Mouse (Mus musculus) adrenal gland, postnatal 10 days (tissue): ENCODE measurements at regions not wholly inside any gene's neighbourhood (a gene's known extent, or its start where the extent isn't known, plus 50 kb on each side); places are given as distances from the start of the nearest gene placed in this dataset.

Experiments used
- DNase-seq: peaks from one replicate; pipeline ENCODE4 v3.0.0; 2021; ENCODE audit warnings: mixed read lengths

DNA sequence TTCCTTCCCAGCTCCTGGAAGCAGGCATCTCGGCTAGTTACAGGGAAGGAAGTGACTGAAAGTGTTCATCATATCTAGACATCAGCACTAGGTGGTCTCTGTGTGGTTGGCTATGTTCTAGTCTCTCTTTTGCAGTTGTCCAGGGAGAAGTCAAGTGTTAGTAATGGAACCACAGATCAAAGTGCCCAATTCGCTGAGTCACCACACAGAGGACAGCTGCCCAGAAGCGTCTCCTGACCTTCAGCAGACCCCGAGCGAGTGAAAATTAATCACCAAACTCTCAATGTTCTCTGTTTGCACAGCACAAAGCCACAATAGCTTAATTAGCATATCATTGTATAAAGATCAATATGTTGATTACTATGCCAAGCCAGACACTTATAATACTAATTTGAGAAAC, 151.6 kb upstream of the Ncam1 start:
- peak; percentile 36 for DNase-seq

DNA sequence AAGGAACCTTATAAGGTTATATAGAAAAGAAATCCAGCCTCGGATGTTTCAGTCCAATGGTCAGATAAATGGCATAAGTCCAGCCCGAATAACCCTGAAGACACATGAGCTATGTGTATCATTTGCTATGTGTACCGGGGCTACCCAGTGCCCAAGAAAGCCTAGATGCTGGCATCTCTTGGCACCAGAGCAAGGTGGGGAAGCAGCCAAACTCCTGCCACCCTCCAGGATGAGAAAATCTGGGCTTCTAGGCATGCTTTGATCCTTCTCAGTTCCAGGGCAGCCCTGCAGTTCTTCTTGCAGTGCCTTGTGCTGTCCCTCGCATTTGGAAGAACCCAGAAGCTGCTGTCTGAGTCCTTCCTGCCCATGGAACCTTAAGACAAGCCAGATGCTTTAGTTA, 149.8 kb upstream of the Ncam1 start:
- no peak for DNase-seq

DNA sequence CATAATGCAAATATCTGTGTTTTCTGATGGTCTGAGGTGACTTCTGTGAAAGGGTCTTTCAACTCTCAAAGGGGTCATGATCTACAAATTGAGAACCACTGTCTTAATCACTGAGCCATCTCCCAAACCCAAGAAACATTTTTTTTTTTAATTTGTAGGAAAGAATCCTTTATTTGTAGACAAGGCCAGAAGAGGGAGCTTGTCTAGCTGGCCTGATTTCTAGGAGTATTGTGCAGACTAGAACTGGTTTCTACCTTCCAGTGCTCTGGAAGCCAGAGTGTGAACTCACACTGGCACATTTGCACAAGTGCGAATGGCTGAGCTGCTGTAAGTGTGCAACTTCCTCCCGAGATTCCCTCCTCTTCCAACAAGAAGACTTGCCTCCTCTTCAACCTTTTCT, 148.1 kb upstream of the Ncam1 start:
- DNase-seq: no peak

DNA sequence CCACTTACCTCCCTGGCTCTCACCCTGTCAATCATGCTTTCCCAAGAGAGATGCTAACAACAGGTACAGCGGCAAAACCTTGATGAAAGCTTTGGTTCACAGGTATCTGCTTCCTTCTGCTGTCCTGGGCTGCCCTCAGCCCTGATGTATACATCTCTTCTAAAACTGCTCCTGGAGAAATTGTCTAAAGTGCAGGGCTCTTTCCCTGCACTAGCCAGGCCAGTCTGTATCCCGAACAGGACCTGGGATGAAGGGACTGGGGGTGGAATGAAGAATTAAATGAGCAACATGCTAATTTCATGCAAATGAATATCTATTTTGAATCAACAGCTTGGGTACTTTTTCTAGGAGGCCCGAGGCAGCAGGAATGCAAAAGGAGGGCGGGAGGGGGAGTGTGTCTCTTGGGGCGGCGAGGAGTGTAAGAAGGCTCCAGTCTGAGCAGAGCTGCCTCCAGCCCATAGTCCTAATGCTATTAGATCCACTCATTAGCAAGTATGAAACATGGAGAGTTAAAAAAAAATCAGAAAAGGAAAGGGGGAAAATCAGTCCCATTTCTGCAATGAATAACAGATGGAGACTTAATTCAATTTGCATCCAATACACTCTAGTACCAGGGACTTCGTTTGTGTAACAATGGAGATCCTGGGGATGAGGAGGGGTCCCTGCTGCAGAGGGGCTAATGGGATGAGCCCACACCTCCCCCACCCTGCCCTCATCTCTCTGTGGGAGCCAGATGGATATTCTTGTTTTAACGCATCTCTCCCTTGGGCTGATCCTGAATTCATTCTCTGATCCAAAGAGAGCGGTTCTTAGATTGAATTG, 137.0 kb upstream of the Ncam1 start:
- DNase-seq: no peak

DNA sequence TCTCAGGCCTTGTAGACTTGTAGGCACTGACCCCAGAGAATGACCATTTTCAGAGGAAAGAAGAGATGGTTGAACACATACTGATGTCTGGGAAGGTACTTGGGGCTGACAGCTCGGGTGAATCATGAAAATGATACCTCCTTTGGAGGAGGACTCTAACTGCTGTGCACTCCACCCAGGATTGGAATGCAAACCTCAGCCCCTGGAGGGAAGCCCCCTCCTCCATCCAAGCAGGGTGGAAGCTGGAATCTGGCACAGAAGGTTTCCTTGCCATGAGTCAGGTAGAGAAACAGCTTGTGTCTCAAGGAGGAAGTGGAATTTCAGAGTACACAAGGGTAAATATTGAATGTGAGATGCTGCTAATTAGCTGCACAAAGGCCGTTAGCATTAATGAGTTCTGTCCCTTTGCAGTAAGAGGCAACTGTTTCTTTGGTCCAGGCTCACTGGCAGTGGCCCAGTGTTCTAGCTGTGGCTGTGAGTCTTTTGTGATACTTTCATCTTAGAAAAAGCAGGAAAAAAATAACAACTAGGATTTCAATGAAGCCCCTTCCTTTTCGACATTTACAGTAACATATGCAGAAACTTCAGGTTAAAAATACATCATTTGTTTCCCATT, 129.4 kb upstream of the Ncam1 start:
- DNase-seq: no peak

DNA sequence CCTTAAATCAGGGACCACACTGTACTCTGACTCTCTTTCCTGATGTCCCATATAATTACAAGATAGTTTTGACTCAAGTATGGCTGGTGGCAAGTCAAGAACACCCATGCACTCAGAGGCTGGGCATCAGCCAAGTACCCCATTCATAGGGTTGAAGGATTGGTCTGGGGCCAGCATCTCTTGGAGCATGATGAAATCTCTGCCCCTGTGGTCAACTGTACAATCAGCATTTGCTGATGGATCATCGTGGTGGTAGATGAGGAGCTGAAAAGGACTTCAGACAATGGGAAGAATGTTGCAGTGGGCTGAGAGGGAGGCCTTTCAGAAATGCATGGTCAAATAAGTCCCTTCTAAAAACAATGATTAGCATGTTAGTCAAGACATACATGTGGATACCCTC, 128.6 kb upstream of the Ncam1 start:
- no peak for DNase-seq

DNA sequence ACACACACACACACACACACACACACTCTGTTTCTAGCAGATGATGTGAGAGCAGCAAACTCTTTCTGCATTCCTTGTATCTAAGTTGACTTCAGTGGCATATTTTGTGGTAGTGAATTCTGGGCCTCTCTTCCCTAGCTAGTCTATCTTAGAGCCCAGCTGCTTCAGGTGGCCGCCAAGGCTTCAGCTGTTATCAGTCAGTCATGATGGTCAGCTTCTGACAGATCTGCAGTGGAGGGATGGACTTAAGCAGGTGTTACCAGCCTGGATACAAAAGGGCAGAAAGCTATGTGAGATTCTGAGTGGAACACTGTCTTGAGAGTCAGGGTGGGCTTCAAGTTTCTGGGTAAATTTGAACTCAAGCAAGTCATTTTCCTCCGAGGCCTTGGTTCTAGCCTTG, 127.1 kb upstream of the Ncam1 start:
- no peak for DNase-seq

DNA sequence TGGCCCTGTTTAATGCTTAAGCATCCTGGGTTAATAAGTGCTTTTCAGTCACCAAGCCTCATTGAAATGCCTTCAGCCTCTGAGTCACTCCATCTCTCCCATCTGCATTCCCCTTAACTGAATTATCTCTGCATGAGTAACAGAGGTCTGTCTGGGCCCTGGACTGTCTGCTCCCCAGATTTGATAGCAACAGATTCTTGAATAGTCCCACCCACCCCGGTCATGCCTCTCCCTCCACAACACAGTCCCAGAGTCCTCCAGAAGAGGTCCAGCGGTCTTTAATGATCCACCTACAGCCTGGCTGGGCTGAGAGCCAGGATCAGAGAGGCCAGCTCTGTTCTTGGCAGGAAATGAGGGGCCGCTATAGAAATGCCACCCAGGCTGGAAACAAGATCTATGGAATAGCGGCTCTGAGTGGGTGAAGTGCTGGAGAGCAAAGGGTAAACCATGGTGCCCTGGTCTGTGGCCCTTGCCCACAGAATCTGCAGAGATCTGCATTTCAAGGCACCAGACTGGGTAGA, 125.3 kb upstream of the Ncam1 start:
- peak; percentile 22 for DNase-seq

DNA sequence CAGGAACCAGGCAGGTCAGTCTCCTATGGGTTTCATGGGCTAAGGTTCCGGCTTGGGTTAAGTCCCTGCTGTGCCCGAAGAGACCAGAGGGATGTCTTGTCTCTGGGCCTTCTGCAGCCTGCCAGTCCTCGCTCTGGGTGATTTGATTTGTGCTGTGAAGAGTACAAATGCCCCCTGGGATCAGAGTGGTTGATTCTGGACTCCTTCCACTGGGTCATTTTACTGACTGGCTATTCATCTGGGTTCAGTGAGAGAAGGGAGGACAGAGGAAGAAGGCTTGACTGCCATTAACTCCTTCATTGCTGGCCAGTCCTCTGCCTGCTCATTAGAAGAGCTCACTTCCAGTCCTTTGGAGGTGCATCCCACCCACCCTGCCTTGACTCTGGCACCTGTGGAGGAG, 124.0 kb upstream of the Ncam1 start:
- no peak for DNase-seq

DNA sequence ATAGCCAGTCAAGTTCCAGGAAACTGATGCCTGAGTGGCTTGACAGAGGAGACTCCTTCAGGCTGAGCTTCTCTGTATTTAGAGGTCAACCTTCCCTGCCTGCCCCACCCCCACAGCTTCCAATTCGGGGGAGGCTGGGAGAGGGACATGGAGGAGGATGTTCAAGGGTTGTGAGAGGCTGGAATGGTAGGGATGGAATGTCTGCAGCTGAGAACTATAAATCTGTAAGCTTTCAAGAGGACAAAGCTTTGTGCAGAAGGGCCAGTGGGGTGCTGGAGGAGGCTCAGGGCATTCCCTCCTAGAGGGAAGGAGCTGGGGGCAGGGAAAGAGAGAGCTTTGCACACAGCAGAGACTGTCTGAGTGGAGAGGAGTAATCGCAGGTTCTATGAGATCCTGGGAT, 123.4 kb upstream of the Ncam1 start:
- no peak for DNase-seq

DNA sequence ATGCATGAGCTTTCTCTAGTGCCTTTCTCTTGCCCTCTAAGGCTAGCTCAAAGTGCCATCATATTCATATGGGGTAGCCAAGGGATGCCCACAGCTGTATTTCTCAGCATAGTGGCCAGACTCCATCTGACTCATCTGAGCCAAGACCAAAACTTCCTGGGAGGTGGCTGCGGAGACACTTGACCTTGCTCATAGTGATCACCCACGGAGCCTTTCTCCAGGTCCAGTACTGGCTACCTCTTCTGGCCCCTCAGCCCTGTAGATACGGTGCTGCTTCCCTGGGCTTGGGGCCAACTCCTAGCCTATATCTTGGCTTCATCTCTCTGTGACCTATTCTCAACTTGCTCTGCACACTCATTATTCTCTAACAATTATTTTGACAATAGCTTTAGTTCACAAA, 122.6 kb upstream of the Ncam1 start:
- no peak for DNase-seq

DNA sequence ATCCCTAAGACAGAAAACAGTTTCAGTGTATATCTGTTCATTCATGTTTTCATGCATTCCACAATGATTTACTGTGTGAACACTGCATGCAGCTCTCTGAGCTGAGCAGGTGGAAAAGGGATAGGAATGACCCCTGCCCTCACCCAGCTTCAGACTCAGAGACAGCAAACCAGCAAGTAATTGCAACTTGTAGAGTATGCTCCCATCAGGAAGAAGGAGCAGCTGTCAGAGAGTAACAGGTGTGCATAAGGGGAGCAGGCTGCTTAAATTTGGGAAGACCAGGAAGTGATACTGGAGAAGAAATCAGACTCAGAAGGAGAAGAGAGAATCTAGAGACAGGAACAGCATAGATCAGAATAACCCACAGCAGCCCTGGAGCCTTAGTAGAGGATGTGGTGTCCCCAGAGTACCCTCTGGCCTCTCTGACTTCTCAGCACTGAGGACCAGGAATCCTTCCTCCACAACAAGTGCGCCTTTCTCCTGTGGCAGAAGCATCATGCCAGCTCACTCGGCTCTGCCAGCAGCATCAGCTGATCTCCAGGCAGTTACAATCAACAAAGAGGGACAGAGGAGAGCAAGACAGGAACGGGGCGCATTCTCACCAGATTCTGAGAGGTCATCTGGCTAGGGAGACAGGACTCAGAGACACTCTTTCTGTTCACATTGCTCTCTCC, 116.5 kb upstream of the Ncam1 start:
- no peak for DNase-seq

DNA sequence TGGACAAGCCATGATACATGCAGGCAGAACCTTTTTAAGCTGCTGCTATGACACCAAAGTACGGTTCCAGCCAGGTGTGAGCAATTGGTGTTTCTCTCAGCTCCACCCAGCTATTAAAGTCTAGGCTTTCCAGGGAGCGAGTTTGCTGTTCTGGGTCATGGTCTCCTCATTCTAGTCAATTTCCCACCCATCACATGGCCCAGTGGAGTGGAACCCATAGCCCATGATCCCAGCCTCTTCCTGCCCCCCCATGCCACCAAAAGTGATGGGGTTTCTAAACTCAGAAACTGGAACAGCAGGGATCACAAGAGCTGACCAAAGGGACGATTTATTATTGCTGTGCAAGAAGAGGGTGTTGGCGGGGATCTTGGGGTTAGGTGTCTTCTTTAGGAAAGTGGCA, 115.0 kb upstream of the Ncam1 start:
- no peak for DNase-seq

DNA sequence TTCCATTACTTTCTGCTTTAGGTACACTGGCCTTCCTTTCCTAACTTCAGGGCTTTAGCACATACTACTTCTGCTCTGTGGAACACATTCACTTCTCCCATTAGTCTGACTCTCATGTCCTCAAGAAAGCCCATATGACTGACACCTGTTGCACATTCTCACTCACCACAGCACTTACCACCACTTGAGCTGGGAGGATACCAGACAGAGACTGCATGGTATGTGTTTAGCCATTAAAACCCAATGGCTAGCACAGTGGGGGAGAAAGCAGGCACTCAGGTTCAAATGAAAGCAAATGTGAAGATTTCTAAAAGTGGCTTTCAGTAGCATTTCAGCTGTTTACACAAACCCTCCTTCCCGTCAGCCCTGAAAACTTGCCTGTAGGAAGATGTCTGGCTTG, 113.6 kb upstream of the Ncam1 start:
- no peak for DNase-seq

DNA sequence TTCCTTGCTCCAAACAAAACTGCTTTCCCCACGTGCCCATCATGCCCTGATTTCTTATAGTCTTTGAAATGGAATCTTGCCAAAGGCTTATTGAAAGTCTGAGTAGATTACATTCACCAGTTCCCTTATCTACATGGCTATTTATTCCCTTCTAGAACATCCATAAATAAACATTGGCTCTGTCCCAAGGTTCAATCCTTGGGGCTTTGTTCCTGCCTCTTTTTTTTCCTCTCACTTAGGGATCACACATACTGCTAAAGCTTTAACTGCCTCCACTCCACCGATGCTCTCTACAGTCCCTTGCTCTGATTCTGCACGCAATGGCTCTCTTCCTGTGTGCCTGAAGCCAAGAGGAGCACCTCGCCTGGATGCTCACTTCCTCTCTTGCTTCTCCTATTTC, 107.6 kb upstream of the Ncam1 start:
- peak; percentile 8 for DNase-seq

DNA sequence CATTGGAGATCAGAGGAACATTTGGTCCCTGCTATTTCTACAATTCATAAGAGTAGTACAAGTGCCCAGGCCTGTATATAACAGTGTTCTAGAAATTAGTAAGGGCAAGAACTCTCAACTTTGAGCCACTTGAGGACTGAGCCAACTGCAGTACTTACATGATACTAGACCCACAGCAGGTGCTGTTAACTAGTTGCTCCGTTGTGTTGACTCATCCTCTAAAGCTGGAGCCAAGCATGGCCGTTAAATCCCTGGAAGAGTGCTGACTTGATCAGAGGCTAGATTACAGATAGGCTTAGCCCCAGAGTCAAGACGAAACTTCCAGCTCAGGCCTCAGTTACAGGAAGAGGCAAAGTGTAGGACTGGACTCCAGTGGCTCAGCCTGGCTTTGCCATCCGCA, 107.0 kb upstream of the Ncam1 start:
- no peak for DNase-seq

DNA sequence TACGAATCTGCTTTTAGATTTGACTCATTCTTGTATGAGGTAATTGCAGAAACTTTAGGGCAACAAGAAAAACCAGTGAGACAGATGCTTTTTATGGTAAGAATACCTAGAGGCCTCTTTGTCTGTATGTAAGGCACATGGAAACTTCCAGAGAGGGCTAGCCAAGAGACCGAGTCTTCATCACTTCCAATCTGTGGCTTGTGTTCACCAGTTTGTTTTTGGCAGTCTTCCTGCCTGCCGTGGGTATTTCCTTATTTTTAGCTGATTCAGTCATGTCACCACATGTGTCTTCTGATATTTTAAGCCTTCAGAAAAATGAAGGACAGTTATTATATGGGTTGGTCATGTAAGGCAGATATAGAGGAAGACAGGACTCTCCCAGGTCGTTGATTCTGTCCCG, 100.2 kb upstream of the Ncam1 start:
- no peak for DNase-seq

DNA sequence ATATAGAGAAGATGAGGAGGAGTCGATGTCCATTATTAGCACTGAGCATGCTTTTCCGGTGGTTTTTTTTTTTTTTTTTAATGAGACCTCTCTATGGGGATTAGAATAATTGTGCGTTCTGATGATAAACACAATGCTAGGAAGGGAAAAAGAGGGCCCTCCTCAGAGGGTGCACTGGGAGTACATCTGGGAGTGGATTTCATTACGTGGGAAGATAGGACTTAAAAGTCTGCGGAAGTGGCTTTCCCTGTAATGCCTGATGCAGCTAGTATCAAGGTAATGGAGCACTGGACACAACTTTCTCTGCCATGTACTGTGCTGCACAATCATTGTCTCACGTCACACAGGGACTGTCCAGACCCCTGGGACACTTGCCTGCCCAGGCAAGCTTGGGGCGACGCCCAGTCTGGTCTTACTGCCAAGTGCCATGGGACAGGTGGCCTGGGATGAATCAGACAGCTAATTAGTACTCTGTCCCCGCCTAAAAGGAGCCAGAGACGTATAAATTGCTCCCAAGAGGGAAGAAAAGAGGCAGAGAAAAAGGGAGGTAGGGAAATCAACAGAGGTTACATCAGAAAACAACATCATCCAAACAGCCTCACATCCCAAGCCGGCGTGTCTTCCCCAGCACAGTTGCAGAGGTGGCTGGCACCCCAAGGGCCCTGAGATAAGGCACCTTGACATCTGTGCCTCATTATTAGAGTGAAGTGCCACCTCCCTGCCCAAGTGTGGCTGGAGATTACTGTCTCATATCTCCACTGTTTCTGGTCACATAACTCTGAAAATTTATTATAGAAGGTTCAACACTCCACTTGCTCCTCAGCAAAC, 86.0 kb upstream of the Ncam1 start:
- DNase-seq: peak; percentile 62

DNA sequence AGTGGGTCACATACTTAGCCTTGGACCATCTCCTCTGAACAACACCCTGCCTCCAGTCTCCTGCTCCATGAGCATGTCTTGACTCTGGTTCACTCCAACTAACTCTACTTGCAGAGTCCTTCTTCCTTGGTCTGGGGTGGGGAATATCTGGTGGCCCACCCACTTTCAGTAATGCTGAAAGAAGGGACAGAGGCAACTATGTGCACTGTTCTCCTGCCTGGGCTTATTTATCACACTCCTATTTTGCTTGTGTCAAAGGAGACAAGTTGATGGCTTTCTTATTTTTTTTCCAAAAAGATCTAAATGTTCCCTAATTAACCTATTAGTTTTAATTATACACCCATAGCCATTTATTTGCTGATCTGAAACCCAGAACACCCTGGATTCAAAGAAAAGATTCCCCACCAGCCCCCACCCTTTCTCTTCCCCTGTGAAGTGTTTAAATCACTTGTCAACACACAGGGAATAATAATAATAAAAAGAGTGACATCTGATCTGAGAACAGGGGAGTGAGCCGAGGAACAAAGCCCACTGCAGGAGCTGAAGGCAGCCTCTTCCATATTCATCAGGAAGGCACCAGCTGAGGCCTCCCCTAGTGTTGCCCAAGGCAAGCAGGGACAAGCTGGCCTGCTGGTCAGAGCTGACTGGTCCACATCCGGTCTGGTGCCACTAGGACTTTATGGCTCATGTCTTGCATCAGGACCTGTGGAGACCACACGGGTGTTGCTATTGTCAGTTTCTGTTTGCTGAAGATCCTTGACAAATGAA, 80.8 kb upstream of the Ncam1 start:
- DNase-seq: no peak

DNA sequence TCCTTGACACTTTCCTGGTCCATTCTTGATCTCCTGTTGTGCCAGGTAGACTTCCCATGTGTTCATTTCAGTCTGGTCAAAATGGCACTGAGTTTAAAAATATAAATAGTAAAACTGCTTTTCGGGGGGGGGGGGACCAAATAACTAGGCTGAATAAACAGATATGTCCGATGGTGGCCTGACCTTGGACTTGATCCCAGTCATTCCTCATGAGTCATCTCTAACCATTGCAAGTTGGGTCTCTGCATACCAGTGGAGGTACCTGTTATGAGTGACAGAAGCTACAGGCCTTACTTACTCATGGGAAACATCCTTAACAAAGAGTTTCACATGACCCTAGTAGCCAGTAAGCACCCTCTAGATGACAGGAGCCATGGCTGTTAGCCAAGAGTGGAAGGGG, 76.2 kb upstream of the Ncam1 start:
- peak; percentile 28 for DNase-seq

DNA sequence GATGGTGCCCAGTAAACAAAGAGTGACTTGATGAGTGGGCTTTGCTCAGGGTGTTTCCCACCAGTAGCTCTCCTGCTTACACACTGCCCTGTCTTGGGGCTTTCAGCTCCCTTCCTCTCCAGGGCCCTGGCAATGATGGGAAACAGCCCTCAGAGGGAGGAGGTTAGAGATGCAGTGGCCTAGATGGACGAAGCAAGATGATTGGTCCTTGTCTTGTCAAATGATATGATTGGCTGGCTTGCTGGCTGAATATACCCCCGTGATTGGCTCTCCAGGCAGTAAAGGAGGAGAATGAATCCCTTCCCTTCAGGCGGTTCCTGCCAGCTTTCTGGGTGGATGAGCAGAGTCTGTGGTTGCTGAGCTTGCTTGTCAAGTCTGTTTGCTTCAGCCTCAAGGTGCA, 74.8 kb upstream of the Ncam1 start:
- DNase-seq: peak; percentile 13

DNA sequence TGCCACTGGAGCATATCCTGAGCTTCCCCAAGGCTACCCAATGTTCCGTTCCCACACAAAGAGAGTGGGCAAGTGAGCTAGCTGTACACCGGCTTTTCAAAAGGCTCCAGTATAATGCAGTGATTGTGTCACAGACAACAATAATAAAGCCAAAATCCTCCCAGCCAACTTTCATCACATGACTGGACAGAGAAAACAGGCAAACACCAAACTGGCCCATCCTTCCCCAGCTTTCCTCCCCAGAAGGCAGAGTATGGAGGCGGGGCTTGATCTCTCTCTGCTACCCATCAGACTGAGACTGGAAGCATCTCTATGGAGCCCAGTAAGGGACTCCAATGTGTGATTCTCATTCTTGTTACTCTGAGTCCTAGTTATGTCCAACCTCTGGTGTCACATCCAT, 52.8 kb upstream of the Ncam1 start:
- DNase-seq: no peak
